Mouse (Mus musculus): ENCODE measurements around the gene Gstm2.
A peak's percentile ranks its signal among the peaks of the same experiment; 100 is the strongest.
"Not testable (repeated sequence)": the region's sequence is repeated elsewhere in the genome, so short reads cannot be mapped to it uniquely, and the experiment has no call there.

The Gstm2 gene

GRCm38 (mm10) chr3:107996576-107996975 is 10.3 kb upstream of the Gstm2 start:
- no peak for DNase-seq (ENCODE audit: low read depth)

GRCm38 (mm10) chr3:107995974-107996373 is 9.7 kb upstream of the Gstm2 start:
- not testable (repeated sequence) for DNase-seq (ENCODE audit: low read depth)

- DNase-seq (ENCODE audit: low read depth) = not testable (repeated sequence)
These were observed 1.1 kb downstream of the Gstm2 start for GRCm38 (mm10) chr3:107985141-107985540.

GRCm38 (mm10) chr3:107984471-107984870 is 1.8 kb downstream of the Gstm2 start:
- no peak for DNase-seq (ENCODE audit: low read depth)

GRCm38 (mm10) chr3:107983771-107984170 is 2.5 kb downstream of the Gstm2 start:
- DNase-seq (ENCODE audit: low read depth) = no peak

- DNase-seq (ENCODE audit: low read depth) = no peak
These were observed 3.5 kb downstream of the Gstm2 start for GRCm38 (mm10) chr3:107982726-107983125.

- no peak for DNase-seq (ENCODE audit: low read depth)
These were observed 5.0 kb downstream of the Gstm2 start for GRCm38 (mm10) chr3:107981261-107981660.

GRCm38 (mm10) chr3:107977691-107978090 is 8.6 kb downstream of the Gstm2 start:
- no peak for DNase-seq (ENCODE audit: low read depth)

GRCm38 (mm10) chr3:107974237-107974636 is 12.0 kb downstream of the Gstm2 start:
- DNase-seq (ENCODE audit: low read depth) = no peak

- no peak for DNase-seq (ENCODE audit: low read depth)
These were observed 14.2 kb downstream of the Gstm2 start for GRCm38 (mm10) chr3:107972070-107972469.

GRCm38 (mm10) chr3:107971101-107971500 is 15.2 kb downstream of the Gstm2 start:
- not testable (repeated sequence) for DNase-seq (ENCODE audit: low read depth)

GRCm38 (mm10) chr3:107968724-107969395 is 17.4 kb downstream of the Gstm2 start, which contains the start of gene Gstm3:
TSS of gene Gstm3 (minus strand) at chr3:107969283.
- DNase-seq (ENCODE audit: low read depth) = no peak

- no peak for DNase-seq (ENCODE audit: low read depth)
These were observed 19.6 kb downstream of the Gstm2 start for GRCm38 (mm10) chr3:107966631-107967030.

GRCm38 (mm10) chr3:107965592-107965991 is 20.7 kb downstream of the Gstm2 start:
- no peak for DNase-seq (ENCODE audit: low read depth)

- DNase-seq (ENCODE audit: low read depth) = no peak
These were observed 21.5 kb downstream of the Gstm2 start for GRCm38 (mm10) chr3:107964656-107965308.

- DNase-seq (ENCODE audit: low read depth) = no peak
These were observed 22.2 kb downstream of the Gstm2 start for GRCm38 (mm10) chr3:107964026-107964425.

GRCm38 (mm10) chr3:107955260-107955659 is 31.0 kb downstream of the Gstm2 start:
- not testable (repeated sequence) for DNase-seq (ENCODE audit: low read depth)

- DNase-seq (ENCODE audit: low read depth) = no peak
These were observed 32.3 kb downstream of the Gstm2 start for GRCm38 (mm10) chr3:107953906-107954305.

- DNase-seq (ENCODE audit: low read depth) = peak; percentile 8
These were observed 32.9 kb downstream of the Gstm2 start for GRCm38 (mm10) chr3:107953328-107953755.

- no peak for DNase-seq (ENCODE audit: low read depth)
These were observed 35.7 kb downstream of the Gstm2 start for GRCm38 (mm10) chr3:107950531-107950930.

- not testable (repeated sequence) for DNase-seq (ENCODE audit: low read depth)
These were observed 36.8 kb downstream of the Gstm2 start for GRCm38 (mm10) chr3:107949461-107949860.

GRCm38 (mm10) chr3:107945729-107946128 is 40.5 kb downstream of the Gstm2 start:
- no peak for DNase-seq (ENCODE audit: low read depth)

GRCm38 (mm10) chr3:107943239-107943990 is 42.8 kb downstream of the Gstm2 start, which contains the start of gene Gstm6:
TSS of gene Gstm6 (minus strand) at chr3:107943749.
- no peak for DNase-seq (ENCODE audit: low read depth)

Measured in naive thymus-derived CD4-positive, alpha-beta T cell, adult 2 months (primary cell).